Mouse (Mus musculus): ENCODE results near the gene Gm10073. TPM values are rescaled to one million over a fixed set of nuclear protein-coding genes. Genes with fewer than 3 reads are reported as not detected.

The Gm10073 gene
- total RNA-seq, 1 experiment, result 86.5 TPM

DNA sequence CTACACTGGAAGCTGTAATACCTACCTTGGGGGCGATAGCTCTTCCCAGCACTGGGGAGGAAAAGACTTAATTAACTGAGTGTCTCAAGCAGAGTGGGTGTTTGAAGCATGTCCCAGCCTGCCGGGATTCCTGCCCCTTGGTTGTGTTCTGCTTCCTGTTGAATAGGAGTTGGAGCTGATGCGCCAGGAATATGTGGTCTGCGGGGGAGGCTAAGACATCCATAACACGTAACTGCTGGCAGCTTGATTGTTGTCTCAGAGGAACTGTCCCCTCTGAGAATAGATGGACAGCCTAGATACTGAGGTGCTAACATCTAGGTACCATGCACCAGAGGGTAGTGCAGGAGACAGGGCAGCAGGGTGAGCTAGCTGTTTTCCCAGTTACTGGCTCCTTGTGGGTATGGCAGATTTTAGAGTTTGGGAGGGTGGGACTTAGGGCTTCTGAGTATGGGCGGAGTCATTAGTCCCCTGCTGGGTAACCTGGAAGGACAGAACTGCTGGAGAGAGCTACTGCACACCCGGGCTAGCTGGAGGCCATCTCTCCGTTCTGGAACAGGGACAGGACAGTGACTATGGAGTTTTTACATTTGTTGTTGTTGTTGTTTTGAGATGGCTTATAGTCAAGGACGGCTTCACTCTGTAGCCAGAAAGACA is 44.5 kb downstream of the Gm10073 start:
- H3K9ac ChIP-seq (ENCODE audit: insufficient read depth, low read depth, low read length, poor library complexity, severe bottlenecking), result no peak overlapping the region
- H3K4me1 ChIP-seq (ENCODE audit: control insufficient read depth in 2 of 2, insufficient read depth in 2 of 2, low read length in 2 of 2, poor library complexity in 1 of 2), result peaks cover 0 to 12% of the 10 kb centered on the region in 2 experiments; a peak in 2 of 4 replicates
- no peak overlapping the region for H3K27ac ChIP-seq (ENCODE audit: insufficient read depth, low read depth, low read length, poor library complexity, severe bottlenecking)
- H3K4me3 ChIP-seq (ENCODE audit: insufficient read depth in 1 of 2, low read depth in 1 of 2, low read length in 2 of 2, poor library complexity in 1 of 2, severe bottlenecking in 1 of 2), result no peak overlapping the region
- DNase-seq (ENCODE audit: low read depth, low spot score), result no peak
- no peaks in the 10 kb centered on the region for H3K9me3 ChIP-seq (ENCODE audit: control insufficient read depth, insufficient read depth, low read depth, low read length)
- TF ChIP-seq ZC3H11A (IDR thresholded peaks at IDR 0.05; ENCODE audit: borderline replicate concordance, low read depth, low read length), result no peak
- TF ChIP-seq HCFC1 (IDR thresholded peaks at IDR 0.05; ENCODE audit: borderline replicate concordance, insufficient read depth, low read length), result no peak
- no peak for TF ChIP-seq CHD2 (IDR thresholded peaks at IDR 0.05; ENCODE audit: low read depth, low read length)
- no peak for TF ChIP-seq MAFK (IDR thresholded peaks at IDR 0.05; ENCODE audit: insufficient read depth, low read depth, low read length)
- TF ChIP-seq ZNF384 (IDR thresholded peaks at IDR 0.05; ENCODE audit: low read depth, low read length), result no peak
- in situ Hi-C loops (cut with MboI; ENCODE audit: low sequenced_read_pairs in 2 of 2, unreplicated experiment in 2 of 2), result loop anchor here (5.0 to 25.0 kb wide), 2 partner anchors 96 to 116 kb away; partner anchors contain the start of gene Zfp90 (in 1 of the 2)
- H3K36me3 ChIP-seq (ENCODE audit: control insufficient read depth, insufficient read depth, low read length, poor library complexity, severe bottlenecking), result peaks cover 9% of the 10 kb centered on the region; the same call in 1 of the 2 replicates

DNA sequence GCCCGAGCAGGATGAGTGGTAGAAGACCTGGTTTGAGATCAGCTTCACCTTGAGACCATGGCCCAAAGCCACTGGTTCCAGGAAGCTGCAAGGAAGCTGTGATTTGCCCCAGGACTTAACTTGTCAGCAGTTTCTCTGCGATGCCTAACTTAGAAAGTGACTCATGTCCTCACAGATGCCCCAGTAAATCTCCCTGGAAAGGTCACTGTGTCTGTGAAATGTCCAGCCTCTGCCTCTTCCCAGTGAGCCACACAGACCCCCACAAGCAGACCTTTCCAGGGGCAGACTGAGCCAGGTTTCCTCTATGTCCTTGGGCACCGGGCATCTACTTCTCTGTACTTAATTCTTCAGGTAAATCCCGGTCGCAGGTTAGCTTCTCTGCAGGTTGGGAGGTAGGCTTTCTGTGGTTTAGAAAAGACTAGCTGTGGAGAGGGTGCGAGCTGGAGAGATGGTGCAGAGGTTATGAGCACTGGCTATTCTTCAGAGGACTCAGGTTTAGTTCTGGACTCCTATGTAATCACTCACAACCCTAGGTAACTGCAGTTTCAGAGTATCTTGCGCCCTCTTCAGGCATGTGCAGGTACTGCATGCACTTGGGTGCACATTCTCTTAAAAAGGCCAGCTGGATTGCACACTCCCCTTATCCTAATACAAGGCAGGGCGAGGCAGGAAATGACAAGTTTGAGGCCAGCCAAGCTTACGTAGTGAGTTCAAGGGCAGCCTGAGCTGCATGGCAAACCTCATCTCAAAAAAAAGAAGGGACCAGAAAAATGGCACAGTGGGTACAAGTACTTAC is 45.8 kb downstream of the Gm10073 start:
- peak; percentile 75 for DNase-seq (ENCODE audit: low read depth, low spot score)
- no peak overlapping the region for H3K9ac ChIP-seq (ENCODE audit: insufficient read depth, low read depth, low read length, poor library complexity, severe bottlenecking)
- TF ChIP-seq CHD2 (IDR thresholded peaks at IDR 0.05; ENCODE audit: low read depth, low read length), result no peak
- no peak overlapping the region for H3K4me3 ChIP-seq (ENCODE audit: insufficient read depth in 1 of 2, low read depth in 1 of 2, low read length in 2 of 2, poor library complexity in 1 of 2, severe bottlenecking in 1 of 2)
- H3K27ac ChIP-seq (ENCODE audit: insufficient read depth, low read depth, low read length, poor library complexity, severe bottlenecking), result peak overlapping the region; percentile 52; the same call in 1 of the 2 replicates
- in situ Hi-C loops (cut with MboI; ENCODE audit: low sequenced_read_pairs in 2 of 2, unreplicated experiment in 2 of 2), result loop anchor here (5.0 to 25.0 kb wide), 2 partner anchors 95 to 115 kb away; partner anchors contain the start of gene Zfp90 (in 1 of the 2)
- peaks cover 10% of the 10 kb centered on the region; the same call in 1 of the 2 replicates for H3K36me3 ChIP-seq (ENCODE audit: control insufficient read depth, insufficient read depth, low read length, poor library complexity, severe bottlenecking)
- peaks cover 0 to 12% of the 10 kb centered on the region in 2 experiments; a peak in 2 of 4 replicates for H3K4me1 ChIP-seq (ENCODE audit: control insufficient read depth in 2 of 2, insufficient read depth in 2 of 2, low read length in 2 of 2, poor library complexity in 1 of 2)
- no peaks in the 10 kb centered on the region for H3K9me3 ChIP-seq (ENCODE audit: control insufficient read depth, insufficient read depth, low read depth, low read length)

DNA sequence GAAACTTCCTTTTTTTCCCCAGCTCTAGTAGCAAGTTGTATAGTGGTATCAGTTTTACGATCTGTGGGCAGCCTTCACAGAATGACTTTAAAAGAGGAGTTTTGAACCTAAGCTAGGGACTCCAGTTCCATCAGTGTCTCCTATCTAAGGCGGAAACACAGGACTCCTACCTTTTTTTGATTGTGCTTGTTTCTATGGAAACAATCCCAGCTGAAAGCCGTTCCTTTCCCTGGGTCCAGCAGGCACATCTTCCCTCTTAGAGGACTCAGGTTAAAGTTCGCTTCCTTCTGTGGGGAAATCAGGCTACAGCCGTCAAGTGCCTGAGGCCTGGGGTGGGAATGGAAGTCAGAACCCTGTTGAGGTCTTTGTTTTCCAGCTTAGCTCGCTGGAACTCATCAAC is 46.5 kb downstream of the Gm10073 start:
- TF ChIP-seq CHD2 (IDR thresholded peaks at IDR 0.05; ENCODE audit: low read depth, low read length) (no peak), ZC3H11A (IDR thresholded peaks at IDR 0.05; ENCODE audit: borderline replicate concordance, low read depth, low read length) (no peak), ZNF384 (IDR thresholded peaks at IDR 0.05; ENCODE audit: low read depth, low read length) (no peak), MAFK (IDR thresholded peaks at IDR 0.05; ENCODE audit: insufficient read depth, low read depth, low read length) (no peak), HCFC1 (IDR thresholded peaks at IDR 0.05; ENCODE audit: borderline replicate concordance, insufficient read depth, low read length) (no peak)
- Histone ChIP-seq H3K4me3 (ENCODE audit: insufficient read depth in 1 of 2, low read depth in 1 of 2, low read length in 2 of 2, poor library complexity in 1 of 2, severe bottlenecking in 1 of 2) (no peak overlapping the region), H3K27ac (ENCODE audit: insufficient read depth, low read depth, low read length, poor library complexity, severe bottlenecking) (peak overlapping the region; percentile 52; the same call in 1 of the 2 replicates), H3K4me1 (ENCODE audit: control insufficient read depth in 2 of 2, insufficient read depth in 2 of 2, low read length in 2 of 2, poor library complexity in 1 of 2) (peaks cover 0 to 12% of the 10 kb centered on the region in 2 experiments; a peak in 2 of 4 replicates), H3K9ac (ENCODE audit: insufficient read depth, low read depth, low read length, poor library complexity, severe bottlenecking) (no peak overlapping the region), H3K36me3 (ENCODE audit: control insufficient read depth, insufficient read depth, low read length, poor library complexity, severe bottlenecking) (peaks cover 10% of the 10 kb centered on the region; the same call in 1 of the 2 replicates), H3K9me3 (ENCODE audit: control insufficient read depth, insufficient read depth, low read depth, low read length) (no peaks in the 10 kb centered on the region)
- in situ Hi-C loops (cut with MboI; ENCODE audit: low sequenced_read_pairs in 2 of 2, unreplicated experiment in 2 of 2), result loop anchor here (5.0 to 25.0 kb wide), 2 partner anchors 94 to 114 kb away; partner anchors contain the start of gene Zfp90 (in 1 of the 2)
- no peak for DNase-seq (ENCODE audit: low read depth, low spot score)

Other genes starting within 250 kb of the Gm10073 start
- gene Smpd3, start 235.5 kb downstream of the Gm10073 start, total RNA-seq (2012; rRNA removed), result 0.94 and 1.7 TPM in 2 replicates
- 5.7 and 6.0 TPM in 2 replicates for gene Zfp90, start 158.1 kb downstream of the Gm10073 start, total RNA-seq (2012; rRNA removed)
- gene 6030452D12Rik, start 72.9 kb downstream of the Gm10073 start, total RNA-seq (2012; rRNA removed), result not detected in 2 replicates
- 16.8 and 45.7 TPM in 2 replicates for gene Cdh3, start 62.6 kb downstream of the Gm10073 start, total RNA-seq (2012; rRNA removed)
- gene Cdh1, start 29.9 kb upstream of the Gm10073 start, total RNA-seq (2012; rRNA removed), result 254 and 424 TPM in 2 replicates
- 13.6 and 16.5 TPM in 2 replicates for gene Tango6, start 109.6 kb upstream of the Gm10073 start, total RNA-seq (2012; rRNA removed)

Data from ES-E14 (cell line).